ENCODE assay signal across 30 mouse cellular contexts in genomic region chr16:55632220-55632619, GRCm38 (mm10).
A peak's percentile ranks its signal among the peaks of the same experiment; 100 is the strongest.
DNase-seq lines count a peak whose midpoint lies in the region; ATAC-seq and TF ChIP-seq lines count a peak whose summit lies in the region.
"Had no signal": no experiment of that assay in that cellular context is flagged by ENCODE, and none has a peak within 500 bp of the region (broad histone marks: within the 10 kb centered on the region; RNA-seq: fewer than 3 reads in every experiment).

No protein-coding gene starts in this region.

- H3K4me1 ChIP-seq in lung, postnatal 0 days (ENCODE audit: insufficient read depth, low read depth, low read length), result no peaks in the 10 kb centered on the region
- H3K4me1 ChIP-seq: embryonic facial prominence, embryonic 10.5 days; embryonic facial prominence, embryonic 13.5 days; forebrain, embryonic 12.5 days; forebrain, embryonic 15.5 days; heart, embryonic 12.5 days; heart, embryonic 15.5 days; hindbrain, embryonic 10.5 days; hindbrain, embryonic 13.5 days; intestine, embryonic 15.5 days had no signal

- H3K79me2 ChIP-seq in C2C12 (ENCODE audit: control insufficient read depth, insufficient read depth), result no peaks in the 10 kb centered on the region

- H3K4me2 ChIP-seq in lung, postnatal 0 days (replicated peaks; ENCODE audit: low read depth, low read length), result no peak overlapping the region
- H3K4me2 ChIP-seq: embryonic facial prominence, embryonic 13.5 days; forebrain, embryonic 12.5 days; forebrain, embryonic 15.5 days; heart, embryonic 12.5 days; heart, embryonic 15.5 days; hindbrain, embryonic 13.5 days; intestine, embryonic 15.5 days had no signal

- no peak for TF ChIP-seq CTCF in lung, postnatal 0 days (IDR thresholded peaks at IDR 0.05)
- TF ChIP-seq CTCF in C2C12 (IDR thresholded peaks at IDR 0.05; ENCODE audit: control insufficient read depth, insufficient read depth, insufficient read length) (no peak), Patski (IDR thresholded peaks at IDR 0.05) (no peak)

- POLR2A ChIA-PET in Patski (lab: Charles Lee), result interaction anchor here (0.6 to 1.5 kb wide), 2 partner anchors 145 to 189 kb away, joined by 4 read pairs; no protein-coding TSS in a partner anchor

- in situ Hi-C loops in Patski (cut with MboI; ENCODE audit: low pct_unique_long_range_greater_than_20kb), result loop anchor here (5.0 to 10.0 kb wide), 3 partner anchors 100 to 213 kb away; no protein-coding TSS in a partner anchor

- H3K4me3 ChIP-seq in lung, postnatal 0 days (ENCODE audit: low read depth, low read length), result no peak overlapping the region
- H3K4me3 ChIP-seq in C2C12 (ENCODE audit: insufficient read depth, poor library complexity, severe bottlenecking), result no peak overlapping the region
- H3K4me3 ChIP-seq: embryonic facial prominence, embryonic 10.5 days; embryonic facial prominence, embryonic 13.5 days; erythroblast, embryonic 14.5 days; forebrain, embryonic 12.5 days; forebrain, embryonic 15.5 days; heart, embryonic 12.5 days; heart, embryonic 15.5 days; hindbrain, embryonic 10.5 days; hindbrain, embryonic 13.5 days; intestine, embryonic 15.5 days had no signal

- H3K36me3 ChIP-seq in lung, postnatal 0 days (ENCODE audit: insufficient read depth, low read length), result no peaks in the 10 kb centered on the region
- no peaks in the 10 kb centered on the region for H3K36me3 ChIP-seq in C2C12 (ENCODE audit: control insufficient read depth, insufficient read depth)
- H3K36me3 ChIP-seq: embryonic facial prominence, embryonic 10.5 days; embryonic facial prominence, embryonic 13.5 days; forebrain, embryonic 12.5 days; forebrain, embryonic 15.5 days; G1E; heart, embryonic 12.5 days; heart, embryonic 15.5 days; hindbrain, embryonic 10.5 days; hindbrain, embryonic 13.5 days; intestine, embryonic 15.5 days had no signal

- no peak for TF ChIP-seq EP300 in lung, postnatal 0 days (IDR thresholded peaks at IDR 0.05)

- no peaks in the 10 kb centered on the region for H3K27me3 ChIP-seq in lung, postnatal 0 days (replicated peaks; ENCODE audit: insufficient read depth, low read length)
- H3K27me3 ChIP-seq in C2C12 (ENCODE audit: control insufficient read depth, insufficient read depth, insufficient read length) (no peaks in the 10 kb centered on the region), Patski (no peaks in the 10 kb centered on the region)
- H3K27me3 ChIP-seq: CH12.LX; embryonic facial prominence, embryonic 13.5 days; forebrain, embryonic 12.5 days; forebrain, embryonic 15.5 days; heart, embryonic 12.5 days; heart, embryonic 15.5 days; hindbrain, embryonic 13.5 days; intestine, embryonic 15.5 days had no signal

- CTCF ChIA-PET in Patski (lab: Charles Lee), result interaction anchor here (1.5 kb wide), 1 partner anchor 99 kb away, joined by 4 read pairs; no protein-coding TSS in a partner anchor

- ATAC-seq in lung, postnatal 0 days, result peak; percentile 21
- ATAC-seq in Patski, result peak; percentile 73
- ATAC-seq: forebrain, embryonic 15.5 days; hindbrain, embryonic 16.5 days; intestine, embryonic 15.5 days had no signal

- H3K9me3 ChIP-seq in lung, postnatal 0 days (ENCODE audit: low read length), result no peaks in the 10 kb centered on the region
- H3K9me3 ChIP-seq: embryonic facial prominence, embryonic 10.5 days; embryonic facial prominence, embryonic 13.5 days; forebrain, embryonic 12.5 days; forebrain, embryonic 15.5 days; G1E; heart, embryonic 12.5 days; heart, embryonic 15.5 days; hindbrain, embryonic 10.5 days; hindbrain, embryonic 13.5 days; intestine, embryonic 15.5 days had no signal

- peak; percentile 15 for DNase-seq in lung, postnatal 0 days (ENCODE audit: low spot score)
- no peak for DNase-seq in lung, postnatal 25 days (ENCODE audit: low spot score)
- DNase-seq in 3134 (ENCODE audit: extremely low read depth, insufficient read length, low spot score) (peak; percentile 80), Patski (ENCODE audit: low read depth, low spot score) (peak; percentile 76)
- no peak for DNase-seq in heart, adult 9 months (ENCODE audit: low spot score in 2 of 2)
- no peak for DNase-seq in spleen, postnatal 14 days (ENCODE audit: low spot score in 2 of 2)
- DNase-seq: adrenal gland, postnatal 10 days; adrenal gland, postnatal 36 days; cerebellum, adult 18-20 months; cerebellum, adult 9-10 months; cerebellum, postnatal 14 days; embryo, embryonic 11 days; gastrocnemius, postnatal 10 days; heart, adult 11 months; heart, postnatal 10 days; heart, postnatal 36 days had no signal

- no peak overlapping the region for H3K27ac ChIP-seq in lung, postnatal 0 days (ENCODE audit: low read length)
- H3K27ac ChIP-seq: embryonic facial prominence, embryonic 10.5 days; embryonic facial prominence, embryonic 13.5 days; forebrain, embryonic 12.5 days; forebrain, embryonic 15.5 days; heart, embryonic 15.5 days; hindbrain, embryonic 10.5 days; hindbrain, embryonic 13.5 days; intestine, embryonic 15.5 days had no signal

- WGBS in lung, postnatal 0 days, result 27% methylated on average over 3 of the region's 3 CpGs

- no peak overlapping the region for H3ac ChIP-seq in C2C12 (ENCODE audit: control insufficient read depth, insufficient read length, low read depth)

- H3K79me3 ChIP-seq in C2C12 (ENCODE audit: low read depth), result no peaks in the 10 kb centered on the region

- H3K9ac ChIP-seq in lung, postnatal 0 days (replicated peaks; ENCODE audit: low read depth), result no peak overlapping the region
- H3K9ac ChIP-seq: embryonic facial prominence, embryonic 13.5 days; forebrain, embryonic 12.5 days; forebrain, embryonic 15.5 days; heart, embryonic 12.5 days; heart, embryonic 15.5 days; hindbrain, embryonic 13.5 days; intestine, embryonic 15.5 days had no signal

TF ChIP-seq in C2C12, 6 proteins besides CTCF, POLR2A, EP300 and RAD21:
- peak; percentile 85 for TF ChIP-seq MAX (IDR thresholded peaks at IDR 0.05)
- TF ChIP-seq USF1 (IDR thresholded peaks at IDR 0.05; ENCODE audit: low read depth), result no peak
- peak; percentile 55 for TF ChIP-seq CEBPB (IDR thresholded peaks at IDR 0.05; ENCODE audit: low read depth)
- TF ChIP-seq MYOG (IDR thresholded peaks at IDR 0.05; ENCODE audit: control insufficient read depth, extremely low read depth, insufficient read length), result no peak
- peak; percentile 15 for TF ChIP-seq MYOD1 (IDR thresholded peaks at IDR 0.05; ENCODE audit: control insufficient read depth, insufficient read length, low read depth)
- TF ChIP-seq FOSL1 (IDR thresholded peaks at IDR 0.05; ENCODE audit: insufficient read depth, low read length, poor library complexity, severe bottlenecking), result peak; percentile 51

Comparison
In these comparisons a context has a peak if more than half of its experiments do, and no peak if none do; other contexts are left out.
1. DNase-seq: peak in lung, postnatal 0 days (single experiment), 3134 (single experiment) and Patski (single experiment); none in lung, postnatal 25 days (single experiment), heart, adult 9 months (0 of 2) and spleen, postnatal 14 days (0 of 2).